ENCODE assay signal across 7 mouse cellular contexts in genomic region chr15:77843494-77844041, GRCm38 (mm10). TPM values are rescaled to one million over a fixed set of nuclear protein-coding genes. Genes with fewer than 3 reads are reported as not detected.
DNase-seq lines count a peak whose midpoint lies in the region; ATAC-seq and TF ChIP-seq lines count a peak whose summit lies in the region.
"Not testable (repeated sequence)": the region's sequence is repeated elsewhere in the genome, so short reads cannot be mapped to it uniquely, and the experiment has no call there.

No protein-coding gene starts in this region.

- H3K9me3 ChIP-seq in E14TG2a.4 (ENCODE audit: low read length); intestine, embryonic 14.5 days (ENCODE audit: control insufficient read depth, low read length); liver, postnatal 0 days (ENCODE audit: low read length); stomach, embryonic 15.5 days: not testable (repeated sequence)

- DNase-seq in ZHBTc4 (ENCODE audit: low read depth, low spot score): peak; percentile 90
- DNase-seq in intestine, embryonic 14.5 days (ENCODE audit: low spot score); layer of hippocampus, adult 2 months (ENCODE audit: low spot score in 2 of 2); liver, postnatal 0 days: not testable (repeated sequence)
- peak; percentile 56 for DNase-seq in lung, postnatal 10 days

- peak overlapping the region; percentile 99 for H3K4me3 ChIP-seq in E14TG2a.4 (replicated peaks; ENCODE audit: low read length)
- not testable (repeated sequence) for H3K4me3 ChIP-seq in intestine, embryonic 14.5 days (ENCODE audit: low read depth, low read length); layer of hippocampus, adult 2 months; liver, postnatal 0 days (ENCODE audit: low read depth, low read length); stomach, embryonic 15.5 days (replicated peaks)

- not testable (repeated sequence) for TF ChIP-seq EP300 in liver, postnatal 0 days (IDR thresholded peaks at IDR 0.05; ENCODE audit: low read depth)

- not testable (repeated sequence) for H3K27me3 ChIP-seq in E14TG2a.4 (ENCODE audit: insufficient read depth, low read length); intestine, embryonic 14.5 days (replicated peaks; ENCODE audit: control insufficient read depth, insufficient read depth, low read length); liver, postnatal 0 days (ENCODE audit: insufficient read depth, low read length); stomach, embryonic 15.5 days (replicated peaks)

- peaks cover 74% of the 10 kb centered on the region for H3K4me1 ChIP-seq in E14TG2a.4 (replicated peaks; ENCODE audit: low read depth, low read length)
- peaks cover 21% of the 10 kb centered on the region for H3K4me1 ChIP-seq in intestine, embryonic 14.5 days (replicated peaks; ENCODE audit: control insufficient read depth, insufficient read depth, low read length)
- peaks cover 27% of the 10 kb centered on the region for H3K4me1 ChIP-seq in liver, postnatal 0 days (ENCODE audit: insufficient read depth)
- H3K4me1 ChIP-seq in stomach, embryonic 15.5 days: peaks cover 12% of the 10 kb centered on the region; the same call in 1 of the 2 replicates

- TF ChIP-seq CTCF in E14TG2a.4 (conservative IDR thresholded peaks at IDR 0.05; ENCODE audit: low read length); layer of hippocampus, adult 2 months (conservative IDR thresholded peaks at IDR 0.05); liver, postnatal 0 days (IDR thresholded peaks at IDR 0.05; ENCODE audit: low read depth): not testable (repeated sequence)

- H3K4me2 ChIP-seq in intestine, embryonic 14.5 days (ENCODE audit: low read length); stomach, embryonic 15.5 days: not testable (repeated sequence)
- H3K4me2 ChIP-seq in liver, postnatal 0 days (ENCODE audit: low read depth, low read length): peak overlapping the region; percentile 86

- 62% methylated on average over 12 of the region's 13 CpGs for WGBS in intestine, embryonic 14.5 days
- WGBS in liver, postnatal 0 days (ENCODE audit: insufficient replicate concordance): 74% methylated on average over 12 of the region's 13 CpGs
- 61% methylated on average over 13 of the region's 13 CpGs for WGBS in stomach, embryonic 15.5 days

- H3K9ac ChIP-seq in intestine, embryonic 14.5 days (ENCODE audit: low read length); liver, postnatal 0 days (replicated peaks); stomach, embryonic 15.5 days: not testable (repeated sequence)

- not testable (repeated sequence) for H3K36me3 ChIP-seq in E14TG2a.4 (ENCODE audit: insufficient read depth, low read length); intestine, embryonic 14.5 days (ENCODE audit: control insufficient read depth, insufficient read depth, low read length); liver, postnatal 0 days (replicated peaks; ENCODE audit: insufficient read depth, low read length); stomach, embryonic 15.5 days

- H3K27ac ChIP-seq in intestine, embryonic 14.5 days (ENCODE audit: low read depth): peak overlapping the region; percentile 81
- H3K27ac ChIP-seq in layer of hippocampus, adult 2 months: peak overlapping the region; percentile 95; the same call in 1 of the 2 replicates
- peak overlapping the region; percentile 98; the same call in 1 of the 2 replicates for H3K27ac ChIP-seq in liver, postnatal 0 days (ENCODE audit: low read depth)
- H3K27ac ChIP-seq in stomach, embryonic 15.5 days: peak overlapping the region; percentile 91

- ATAC-seq in intestine, embryonic 14.5 days (replicated peaks; ENCODE audit: low FRiP score, low TSS enrichment, low read depth); liver, postnatal 0 days; stomach, embryonic 15.5 days (ENCODE audit: insufficient read depth, low FRiP score, low read depth): not testable (repeated sequence)

RNA-seq across cellular contexts. Expression of gene Myh9, which starts 1.6 kb away (rescaled TPM):
- 67.9 and 72.2 TPM in 2 replicates for polyA plus RNA-seq in intestine, embryonic 14.5 days (2014; fragmentation: Nextera tagmentation; extraction: Ambion mirVana)
- 10 to 100 TPM; 88.3 to 96.3 TPM for total RNA-seq in layer of hippocampus, adult 2 months (2021)
- 17.7 and 22.4 TPM in 2 replicates for polyA plus RNA-seq in liver, postnatal 0 days (2015; fragmentation: Nextera tagmentation; extraction: Ambion mirVana)
- 57.0 TPM in 2 replicates for polyA plus RNA-seq in stomach, embryonic 15.5 days (2015; fragmentation: Nextera tagmentation; extraction: Ambion mirVana)
